Mouse (Mus musculus) megakaryocyte, embryonic 14.5 days (primary cell): ENCODE results near the gene Morn1.

Source experiments
- FLI1 ChIP-seq: IDR thresholded peaks from 2 replicates; pipeline ENCODE4 v1.6.1; 2012; ENCODE audit warnings: low read length, inconsistent platforms, mixed read lengths
- GATA1 ChIP-seq: IDR thresholded peaks from 3 replicates; pipeline ENCODE4 v1.6.1; 2012; ENCODE audit warnings: mixed read lengths, low read length, inconsistent platforms, borderline replicate concordance

GRCm38 (mm10) chr4:155075137-155075536 lies 11.2 kb upstream of the Morn1 start:
- TF ChIP-seq GATA1: no peak
- TF ChIP-seq FLI1: no peak
